Mouse (Mus musculus): Measurements from ENCODE around the gene Maml3. TPM values are rescaled to one million over a fixed set of nuclear protein-coding genes. Genes with fewer than 3 reads are reported as not detected.

Maml3 gene
- total and polyA plus RNA-seq, 3 experiments, result 0.81 to 1.8 (median 0.98) TPM

DNA sequence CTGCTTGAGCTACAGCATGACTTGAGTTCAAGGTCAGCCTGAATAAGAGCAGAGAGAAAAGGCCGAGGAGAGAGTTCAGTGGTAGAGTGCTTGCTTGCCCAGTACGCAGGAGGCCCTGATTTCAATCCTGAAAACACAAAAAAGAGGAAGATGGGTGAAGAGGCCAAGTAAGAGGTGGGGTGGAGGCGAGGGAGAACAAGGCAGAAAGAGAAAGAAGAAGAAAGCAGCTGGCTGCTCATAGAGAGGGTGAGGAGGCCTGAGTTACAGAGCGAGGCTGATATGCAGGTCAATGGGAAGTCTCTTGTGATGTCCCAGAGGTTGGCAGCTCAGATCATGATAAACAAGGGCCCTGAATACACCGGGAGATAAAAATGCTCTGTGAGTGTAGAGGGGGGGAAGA lies 165.8 kb downstream of the Maml3 start:
- peaks cover 12 to 54% of the 10 kb centered on the region in 2 experiments for H3K4me1 ChIP-seq (ENCODE audit: control insufficient read depth in 1 of 2, insufficient read depth in 2 of 2)
- H3K4me3 ChIP-seq (replicated peaks in 1 of 3; ENCODE audit: low read depth in 2 of 3, low read length in 2 of 3, poor library complexity in 1 of 3), result no peak overlapping the region
- TF ChIP-seq USF1 (IDR thresholded peaks at IDR 0.05; ENCODE audit: low read depth, low read length), result no peak
- 0 out of 2 replicates have a peak, but pooled peaks have one; percentile 6 for TF ChIP-seq TCF12 (IDR thresholded peaks at IDR 0.05; ENCODE audit: low read depth, low read length)
- peak overlapping the region; percentile 23 for H3K9ac ChIP-seq (ENCODE audit: insufficient read depth, low read depth)
- no peaks in the 10 kb centered on the region for H3K36me3 ChIP-seq (replicated peaks in 1 of 2; ENCODE audit: control insufficient read depth in 1 of 2, insufficient read depth in 1 of 2, low read length in 1 of 2)
- H3K4me2 ChIP-seq (ENCODE audit: insufficient read depth, low read depth, poor library complexity, severe bottlenecking), result peak overlapping the region; percentile 19; the same call in 1 of the 2 replicates
- in situ Hi-C loops (cut with MboI; ENCODE audit: low pct_ligation_motif_present, low pct_unique_long_range_greater_than_20kb, low sequenced_read_pairs) (no loop called here), dilution Hi-C loops (cut with MboI; ENCODE audit: extremely low pct_ligation_motif_present, extremely low pct_unique_long_range_greater_than_20kb, low sequenced_read_pairs) (no loop called here)
- DNase-seq (ENCODE audit: extremely low read depth), result peak; percentile 41
- H3K79me2 ChIP-seq (replicated peaks; ENCODE audit: control insufficient read depth, extremely low read depth, insufficient read depth, poor library complexity, severe bottlenecking), result no peaks in the 10 kb centered on the region
- H3K27ac ChIP-seq (ENCODE audit: insufficient read depth, low read depth), result peak overlapping the region; percentile 2; the same call in 1 of the 2 replicates
- no peaks in the 10 kb centered on the region for H3K9me3 ChIP-seq (replicated peaks; ENCODE audit: low read length)
- H3K27me3 ChIP-seq (replicated peaks), result no peaks in the 10 kb centered on the region

DNA sequence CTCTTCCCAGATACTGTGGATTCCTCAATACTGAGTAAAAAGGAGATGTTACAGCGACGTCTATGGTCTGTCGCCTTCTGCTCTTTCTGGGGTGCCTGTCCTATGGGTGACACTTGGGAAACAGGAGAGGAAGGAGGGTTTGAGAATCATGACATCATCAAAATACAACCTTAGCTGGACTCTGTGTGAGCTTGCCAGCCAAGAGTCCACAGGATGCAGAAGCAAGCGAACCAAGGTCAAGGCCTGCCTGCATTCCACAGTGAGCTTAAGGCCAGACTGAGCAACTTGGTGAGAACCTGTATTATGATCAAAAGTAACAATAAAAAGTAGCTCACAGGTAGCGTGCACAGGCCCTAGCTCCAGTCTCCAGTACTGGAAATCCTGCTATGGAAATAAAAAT lies 167.7 kb downstream of the Maml3 start:
- no peak overlapping the region for H3K4me3 ChIP-seq (replicated peaks in 1 of 3; ENCODE audit: low read depth in 2 of 3, low read length in 2 of 3, poor library complexity in 1 of 3)
- H3K4me1 ChIP-seq (ENCODE audit: control insufficient read depth in 1 of 2, insufficient read depth in 2 of 2), result peaks cover 12 to 52% of the 10 kb centered on the region in 2 experiments
- no peak overlapping the region for H3K9ac ChIP-seq (ENCODE audit: insufficient read depth, low read depth)
- no peaks in the 10 kb centered on the region for H3K9me3 ChIP-seq (replicated peaks; ENCODE audit: low read length)
- H3K79me2 ChIP-seq (replicated peaks; ENCODE audit: control insufficient read depth, extremely low read depth, insufficient read depth, poor library complexity, severe bottlenecking), result no peaks in the 10 kb centered on the region
- no peak overlapping the region for H3K4me2 ChIP-seq (ENCODE audit: insufficient read depth, low read depth, poor library complexity, severe bottlenecking)
- H3K27me3 ChIP-seq (replicated peaks), result no peaks in the 10 kb centered on the region
- dilution Hi-C loops (cut with MboI; ENCODE audit: extremely low pct_ligation_motif_present, extremely low pct_unique_long_range_greater_than_20kb, low sequenced_read_pairs), result no loop called here
- H3K27ac ChIP-seq (ENCODE audit: insufficient read depth, low read depth), result no peak overlapping the region
- no peak for DNase-seq (ENCODE audit: extremely low read depth)
- no peak for TF ChIP-seq RCOR1 (conservative IDR thresholded peaks at IDR 0.05; ENCODE audit: low read depth, low read length)
- TF ChIP-seq SIN3A (IDR thresholded peaks at IDR 0.05; ENCODE audit: low read length), result no peak
- no peak for TF ChIP-seq BHLHE40 (IDR thresholded peaks at IDR 0.05; ENCODE audit: low read depth, low read length)
- in situ Hi-C loops (cut with MboI; ENCODE audit: low pct_ligation_motif_present, low pct_unique_long_range_greater_than_20kb, low sequenced_read_pairs), result no loop called here
- H3K36me3 ChIP-seq (replicated peaks in 1 of 2; ENCODE audit: control insufficient read depth in 1 of 2, insufficient read depth in 1 of 2, low read length in 1 of 2), result no peaks in the 10 kb centered on the region

DNA sequence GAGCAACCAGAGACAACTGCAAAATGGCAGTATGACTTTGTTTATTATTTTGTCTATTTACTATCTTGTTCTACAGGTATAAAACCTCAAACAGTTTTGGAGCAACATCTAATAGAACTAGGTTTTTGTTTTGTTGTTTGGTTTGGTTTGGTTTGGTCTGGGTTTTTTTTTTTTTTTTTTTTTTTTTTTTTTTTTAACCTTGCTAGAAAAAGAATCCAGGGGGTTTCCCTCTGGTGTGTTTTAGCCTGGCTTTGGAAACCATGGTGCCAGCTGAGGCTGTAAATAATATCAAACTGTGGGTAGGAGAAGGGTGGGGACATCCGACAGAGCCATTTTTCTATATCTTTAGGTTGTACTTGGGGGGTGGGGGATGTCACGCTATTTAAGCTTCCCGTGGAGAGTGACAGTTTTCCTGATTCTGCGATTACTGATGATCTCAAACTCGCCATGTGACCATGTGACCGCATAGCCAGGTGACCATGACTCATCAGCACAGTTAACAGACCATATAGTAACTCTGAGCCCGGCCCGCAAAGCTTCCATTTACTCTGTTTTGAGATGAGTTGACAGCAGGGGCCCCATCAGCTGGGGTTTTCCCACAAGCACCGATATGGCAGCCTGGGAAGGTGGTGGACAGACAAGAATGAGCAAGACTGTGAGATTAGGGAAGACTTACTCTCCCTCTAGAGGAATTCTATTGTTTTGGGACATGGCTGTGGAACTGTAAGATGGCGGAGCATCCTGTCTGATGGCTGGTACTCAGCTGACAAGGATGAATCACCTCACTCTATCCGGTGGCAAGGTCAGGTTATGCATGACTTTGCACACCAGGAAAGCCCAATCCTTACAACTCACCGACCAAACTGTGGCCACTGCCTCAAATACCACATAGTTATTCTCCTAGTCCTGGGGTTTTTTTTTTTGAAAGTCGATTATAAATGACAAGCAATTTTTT lies 170.1 kb downstream of the Maml3 start:
- in situ Hi-C loops (cut with MboI; ENCODE audit: low pct_ligation_motif_present, low pct_unique_long_range_greater_than_20kb, low sequenced_read_pairs), result no loop called here
- H3K27me3 ChIP-seq (replicated peaks), result no peaks in the 10 kb centered on the region
- H3K79me2 ChIP-seq (replicated peaks; ENCODE audit: control insufficient read depth, extremely low read depth, insufficient read depth, poor library complexity, severe bottlenecking), result no peaks in the 10 kb centered on the region
- dilution Hi-C loops (cut with MboI; ENCODE audit: extremely low pct_ligation_motif_present, extremely low pct_unique_long_range_greater_than_20kb, low sequenced_read_pairs), result no loop called here
- peak overlapping the region; percentile 76 for H3K4me2 ChIP-seq (ENCODE audit: insufficient read depth, low read depth, poor library complexity, severe bottlenecking)
- no peaks in the 10 kb centered on the region for H3K9me3 ChIP-seq (replicated peaks; ENCODE audit: low read length)
- H3K4me3 ChIP-seq (replicated peaks in 1 of 3; ENCODE audit: low read depth in 2 of 3, low read length in 2 of 3, poor library complexity in 1 of 3), result peak overlapping the region; percentile 1 to 20 (median 19)
- peak; percentile 98 for DNase-seq (ENCODE audit: extremely low read depth)
- peak overlapping the region; percentile 19; the same call in 1 of the 2 replicates for H3K9ac ChIP-seq (ENCODE audit: insufficient read depth, low read depth)
- peak overlapping the region; percentile 96 for H3K27ac ChIP-seq (ENCODE audit: insufficient read depth, low read depth)
- H3K4me1 ChIP-seq (ENCODE audit: control insufficient read depth in 1 of 2, insufficient read depth in 2 of 2), result peaks cover 12 to 45% of the 10 kb centered on the region in 2 experiments
- H3K36me3 ChIP-seq (replicated peaks in 1 of 2; ENCODE audit: control insufficient read depth in 1 of 2, insufficient read depth in 1 of 2, low read length in 1 of 2), result no peaks in the 10 kb centered on the region
- TF ChIP-seq SIN3A (IDR thresholded peaks at IDR 0.05; ENCODE audit: low read length) (peak; percentile 96), NRF1 (IDR thresholded peaks at IDR 0.05; ENCODE audit: low read depth, low read length) (peak; percentile 34), POLR2A (IDR thresholded peaks at IDR 0.05; ENCODE audit: low read depth, low read length) (peak; percentile 48), MAZ (IDR thresholded peaks at IDR 0.05; ENCODE audit: low read depth, low read length) (peak; percentile 69), EP300 (IDR thresholded peaks at IDR 0.05; ENCODE audit: low read length) (peak; percentile 94), JUND (conservative IDR thresholded peaks at IDR 0.05; ENCODE audit: low read depth, low read length) (peak; percentile 98), USF2 (conservative IDR thresholded peaks at IDR 0.05; ENCODE audit: low read depth, low read length) (peak; percentile 90), ZMIZ1 (IDR thresholded peaks at IDR 0.05; ENCODE audit: low read depth, low read length) (no peak), BHLHE40 (IDR thresholded peaks at IDR 0.05; ENCODE audit: low read depth, low read length) (peak; percentile 98), TCF12 (IDR thresholded peaks at IDR 0.05; ENCODE audit: low read depth, low read length) (peak; percentile 96), POLR2AphosphoS2 (IDR thresholded peaks at IDR 0.05; ENCODE audit: low read depth, low read length) (0 out of 2 replicates have a peak, but pooled peaks have one; percentile 64), GABPA (IDR thresholded peaks at IDR 0.05; ENCODE audit: insufficient replicate concordance, low read depth, low read length) (no peak), CHD1 (IDR thresholded peaks at IDR 0.05; ENCODE audit: low read depth, low read length) (no peak), KAT2A (IDR thresholded peaks at IDR 0.05; ENCODE audit: insufficient replicate concordance, low read length) (0 out of 2 replicates have a peak, but pooled peaks have one; percentile 15), CTCF (conservative IDR thresholded peaks at IDR 0.05 in 1 of 2, IDR thresholded peaks at IDR 0.05 in 1 of 2; ENCODE audit: low read depth in 2 of 2, low read length in 2 of 2) (no peak), RAD21 (IDR thresholded peaks at IDR 0.05; ENCODE audit: low read depth, low read length) (peak; percentile 10), USF1 (IDR thresholded peaks at IDR 0.05; ENCODE audit: low read depth, low read length) (peak; percentile 91), MEF2A (IDR thresholded peaks at IDR 0.05; ENCODE audit: borderline replicate concordance, low read depth, low read length) (peak; percentile 86), RCOR1 (conservative IDR thresholded peaks at IDR 0.05; ENCODE audit: low read depth, low read length) (peak; percentile 88), ZKSCAN1 (IDR thresholded peaks at IDR 0.05; ENCODE audit: borderline replicate concordance, low read depth, low read length) (no peak), JUN (IDR thresholded peaks at IDR 0.05; ENCODE audit: insufficient read depth, low read depth, low read length) (peak; percentile 97), MAX (IDR thresholded peaks at IDR 0.05; ENCODE audit: low read length) (peak; percentile 96)

Data from CH12.LX (cell line).